Mouse (Mus musculus): Measurements from ENCODE around the gene 1700029H14Rik. TPM values are rescaled to one million over a fixed set of nuclear protein-coding genes. Genes with fewer than 3 reads are reported as not detected.

1700029H14Rik gene
- polyA plus RNA-seq, 1 experiment = not detected

DNA sequence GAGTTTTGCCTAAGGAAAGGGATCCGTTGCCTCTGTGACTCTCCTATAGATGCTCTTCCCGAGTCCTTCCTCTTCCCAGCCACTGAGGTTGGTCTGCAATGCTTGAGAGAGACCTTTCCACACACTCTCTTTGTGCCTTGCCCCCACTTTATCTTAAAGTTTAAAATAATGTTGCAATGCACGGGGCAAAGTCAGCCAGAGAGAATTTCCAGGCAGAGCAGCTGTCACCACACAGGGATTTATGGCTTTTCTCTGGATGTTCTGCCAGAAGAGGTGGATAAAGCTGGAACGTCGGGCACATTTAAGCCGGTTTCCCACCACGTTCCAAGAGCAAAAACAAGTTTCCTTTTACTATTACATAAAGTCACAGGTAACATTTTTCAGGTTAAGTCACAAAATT is 40.9 kb downstream of the 1700029H14Rik start:
- TF ChIP-seq GATA1 (IDR thresholded peaks at IDR 0.05; ENCODE audit: low read length) = no peak

DNA sequence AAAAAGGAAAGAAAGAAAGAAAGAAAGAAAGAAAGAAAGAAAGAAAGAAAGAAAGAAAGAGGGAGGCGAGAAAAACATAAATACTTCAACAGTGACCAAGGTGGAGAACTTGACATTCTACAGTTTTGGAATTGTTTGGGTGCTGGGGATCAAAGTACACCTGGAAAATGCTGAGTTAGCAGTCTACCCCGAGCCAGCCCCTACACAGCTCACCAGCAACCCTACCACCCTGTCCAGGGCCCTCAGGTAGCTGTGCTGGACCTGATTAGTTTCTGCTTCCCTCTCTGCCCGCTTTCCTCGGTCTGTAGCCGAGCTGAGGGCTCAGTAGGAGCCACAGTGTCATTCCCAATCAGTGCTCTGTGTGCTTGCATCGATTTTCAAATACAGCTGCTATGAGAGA is 41.9 kb downstream of the 1700029H14Rik start:
- no peak for TF ChIP-seq GATA1 (IDR thresholded peaks at IDR 0.05; ENCODE audit: low read length)

DNA sequence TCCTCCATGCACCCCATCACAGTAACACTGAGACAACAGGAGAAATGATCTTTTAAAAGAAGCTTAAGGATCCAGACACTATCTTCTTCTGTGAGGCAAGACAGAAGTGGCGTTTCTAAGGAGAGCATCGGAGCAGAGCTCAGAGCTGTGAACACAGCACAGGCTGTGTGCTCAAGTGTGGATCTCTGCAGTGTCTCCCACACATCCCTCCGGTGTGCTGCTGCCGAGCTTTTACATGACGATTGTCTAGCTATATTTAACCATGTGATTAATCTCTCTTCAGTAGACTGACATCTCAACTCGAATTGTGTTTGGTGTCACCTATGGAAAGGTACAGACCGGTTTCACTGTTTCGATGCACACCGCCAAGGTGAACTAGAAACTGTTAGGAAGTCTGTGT is 42.8 kb downstream of the 1700029H14Rik start:
- TF ChIP-seq GATA1 (IDR thresholded peaks at IDR 0.05; ENCODE audit: low read length) = no peak

DNA sequence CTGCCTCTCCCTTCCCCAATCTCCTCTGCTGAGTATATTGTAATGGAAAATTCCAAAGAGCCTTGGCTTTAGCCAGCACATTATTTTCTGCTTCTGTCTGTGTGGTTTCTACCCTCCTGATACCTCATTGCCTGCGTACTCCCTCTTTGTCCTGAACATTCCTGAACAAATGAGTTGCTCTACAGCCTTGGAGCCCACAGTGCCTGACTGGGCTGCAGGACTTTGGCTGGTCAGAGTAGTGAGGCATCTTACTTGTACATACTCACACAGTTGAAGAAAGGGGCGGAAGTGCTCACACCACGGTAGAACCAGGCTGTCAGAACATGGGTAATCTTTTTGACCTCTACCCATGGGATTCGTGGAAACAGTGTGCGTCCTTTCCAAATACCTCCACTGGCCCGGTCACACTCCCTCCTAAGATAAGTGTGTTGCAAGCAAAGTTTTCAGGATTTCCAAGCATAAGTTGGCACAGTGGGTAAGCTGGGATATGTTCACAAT is 44.9 kb downstream of the 1700029H14Rik start:
- TF ChIP-seq GATA1 (IDR thresholded peaks at IDR 0.05; ENCODE audit: low read length) = no peak

DNA sequence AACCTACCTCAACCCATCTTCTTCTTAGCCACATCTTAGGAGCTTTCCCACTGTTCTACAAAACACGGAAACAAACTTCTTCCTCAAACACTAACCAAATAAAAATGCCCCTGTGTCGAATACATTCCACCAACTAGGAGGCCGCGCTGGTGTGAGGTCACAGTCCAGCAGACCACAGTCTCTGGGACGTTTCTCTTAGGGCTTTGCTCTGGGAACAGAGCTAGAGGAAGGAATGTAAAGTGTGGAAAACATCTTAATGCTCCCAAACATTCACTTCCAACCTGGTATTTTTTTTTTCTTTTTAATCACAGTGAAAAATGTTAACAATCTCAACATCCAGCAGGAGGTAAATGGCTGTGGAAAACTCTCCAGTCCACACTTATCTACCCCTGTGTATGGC is 45.5 kb downstream of the 1700029H14Rik start:
- TF ChIP-seq GATA1 (IDR thresholded peaks at IDR 0.05; ENCODE audit: low read length) = no peak

DNA sequence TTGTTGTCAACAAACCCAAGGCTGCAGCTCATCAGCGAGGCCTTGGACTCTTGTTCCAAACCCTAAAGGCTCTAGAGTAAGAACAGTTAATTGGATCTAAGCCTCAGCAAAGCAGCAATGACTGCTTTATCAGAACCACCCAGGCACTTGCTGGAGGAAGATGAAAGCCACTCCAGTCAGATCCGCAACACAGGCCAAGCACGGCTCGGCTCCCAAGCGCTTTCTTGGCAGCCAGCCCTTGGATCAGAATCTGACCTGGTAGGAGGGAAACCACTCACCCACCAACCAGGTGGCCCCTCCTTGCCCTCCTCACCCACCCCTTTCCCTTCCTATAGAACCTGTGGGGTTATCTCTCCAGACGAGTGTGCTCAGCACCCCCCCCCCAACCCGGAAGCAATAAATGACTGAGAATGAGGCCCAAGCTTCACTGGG is 46.2 kb downstream of the 1700029H14Rik start:
- TF ChIP-seq GATA1 (IDR thresholded peaks at IDR 0.05; ENCODE audit: low read length) = no peak

DNA sequence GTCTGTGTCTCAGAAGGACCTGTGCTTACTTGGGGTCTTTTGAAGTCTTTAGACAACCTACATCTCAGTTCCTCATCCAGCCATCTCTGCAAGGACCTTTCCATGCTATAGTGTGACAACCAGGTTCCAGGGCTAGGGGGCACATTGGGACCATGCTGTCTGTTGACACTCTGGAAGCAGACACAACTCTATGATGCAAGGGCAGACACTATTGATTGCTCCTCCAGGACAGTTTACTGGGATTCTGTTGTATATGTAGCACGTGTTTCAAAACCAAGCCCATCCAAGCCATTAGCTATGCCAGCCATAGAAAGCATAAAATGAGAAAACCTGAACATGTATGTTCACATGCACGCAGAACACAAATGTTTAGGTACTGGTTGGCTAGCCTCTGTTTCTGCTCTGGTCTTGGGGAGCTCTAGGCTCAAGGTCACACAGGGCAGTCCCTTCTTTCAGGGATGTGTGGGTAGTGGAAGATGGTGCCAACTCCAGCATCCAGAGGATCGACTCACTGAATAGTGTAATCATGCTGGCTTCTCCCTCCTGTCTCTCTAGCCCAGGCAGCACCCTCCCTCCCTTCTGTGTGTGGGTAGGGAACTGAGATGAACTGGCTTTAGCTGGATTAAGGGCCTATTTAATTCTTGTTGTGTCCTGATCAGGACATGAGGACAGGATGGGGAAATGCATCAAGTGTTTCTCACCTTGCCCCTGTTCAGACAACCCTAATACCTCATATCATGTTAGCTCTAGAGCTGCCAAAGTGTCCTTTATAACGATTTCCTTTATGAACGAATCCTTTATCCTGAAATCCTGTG is 48.5 kb downstream of the 1700029H14Rik start:
- no peak for TF ChIP-seq GATA1 (IDR thresholded peaks at IDR 0.05; ENCODE audit: low read length)

DNA sequence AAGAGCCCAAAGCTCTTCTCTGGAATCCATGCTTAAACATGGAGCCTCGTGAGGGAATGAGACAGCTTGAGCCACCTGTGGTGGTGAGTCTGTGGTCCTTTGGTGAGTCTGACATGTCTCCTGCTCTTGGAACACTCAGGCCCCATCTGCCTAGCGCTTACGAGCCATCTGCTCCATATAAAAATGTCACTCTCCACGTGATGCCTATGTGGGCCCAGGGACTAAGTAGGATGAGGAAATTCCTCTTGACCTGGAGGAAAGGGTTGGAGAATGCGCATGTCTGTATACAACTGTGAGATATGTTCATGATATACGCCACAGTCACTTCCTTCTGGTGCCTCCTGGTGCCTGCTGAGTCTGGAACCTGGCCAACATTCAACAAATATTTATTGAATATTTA is 49.6 kb downstream of the 1700029H14Rik start:
- no peak for TF ChIP-seq GATA1 (IDR thresholded peaks at IDR 0.05; ENCODE audit: low read length)

DNA sequence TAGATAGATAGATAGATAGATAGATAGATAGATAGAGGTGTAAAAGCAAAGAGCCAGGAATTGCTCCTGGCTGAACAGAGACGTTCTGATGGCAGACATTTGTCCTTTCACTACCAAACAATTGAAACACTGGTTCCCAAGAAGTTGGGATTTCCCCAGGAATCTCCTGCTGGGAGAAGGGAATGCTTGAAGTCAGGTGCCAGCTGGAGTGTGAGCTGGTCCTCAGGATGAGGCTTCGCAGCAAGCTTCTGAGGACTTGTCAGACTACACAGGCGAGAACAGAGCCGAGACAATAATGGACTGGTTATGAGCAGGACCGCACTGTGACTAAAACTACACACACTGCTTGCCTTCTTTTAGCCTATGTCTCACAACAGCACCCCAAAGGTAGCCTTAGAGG is 50.2 kb downstream of the 1700029H14Rik start:
- no peak for TF ChIP-seq GATA1 (IDR thresholded peaks at IDR 0.05; ENCODE audit: low read length)

DNA sequence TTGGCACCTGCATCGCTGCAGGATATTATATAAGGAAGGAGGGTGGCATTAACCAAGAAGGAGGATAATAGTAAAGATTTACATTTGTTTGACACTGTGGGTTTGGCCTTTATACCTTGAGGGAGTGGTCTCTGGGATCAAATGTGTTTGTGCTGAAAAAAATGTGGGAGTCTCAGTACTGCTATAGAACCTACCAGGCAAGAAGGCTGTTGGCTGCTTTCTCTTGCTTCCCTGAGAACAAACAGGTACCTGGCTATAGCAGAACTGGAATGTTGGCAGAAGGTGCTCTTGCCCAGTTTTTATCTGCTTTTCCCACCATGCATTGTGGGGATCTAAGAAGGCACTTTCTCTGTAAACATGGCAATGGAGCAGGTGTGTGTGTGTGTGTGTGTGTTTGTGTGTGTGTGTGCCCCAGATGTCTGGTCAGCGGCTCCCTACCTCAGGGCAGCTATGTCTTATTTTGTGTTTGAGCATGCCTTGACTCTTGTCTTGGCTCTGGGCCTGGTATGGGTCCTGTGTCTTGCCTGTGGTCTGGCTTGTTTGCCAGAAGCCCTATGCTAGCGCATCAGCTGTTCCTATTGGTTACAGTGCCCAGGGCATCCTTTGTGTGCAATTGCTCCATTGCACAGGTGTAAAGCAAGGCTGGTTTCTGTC is 54.9 kb downstream of the 1700029H14Rik start:
- no peak for TF ChIP-seq GATA1 (IDR thresholded peaks at IDR 0.05; ENCODE audit: low read length)

DNA sequence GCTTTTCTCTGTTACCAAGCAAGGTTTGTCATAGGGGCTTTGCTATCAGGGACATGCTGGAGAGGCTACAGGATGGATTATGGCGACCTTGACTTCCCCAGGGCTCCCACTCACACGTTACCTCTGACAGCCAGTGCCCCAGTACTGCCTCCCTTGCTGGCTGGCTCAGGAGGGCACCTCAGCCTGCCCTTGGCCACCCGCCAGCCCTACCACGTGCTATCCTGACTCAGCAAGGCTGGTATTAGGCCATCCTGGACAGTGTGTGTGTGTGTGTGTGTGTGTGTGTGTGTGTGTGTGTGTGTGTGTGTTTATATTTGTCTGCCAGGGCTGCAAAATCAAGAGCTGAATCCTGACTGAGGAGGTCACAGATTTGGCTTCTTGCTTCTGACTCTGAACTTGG is 55.4 kb downstream of the 1700029H14Rik start:
- no peak for TF ChIP-seq GATA1 (IDR thresholded peaks at IDR 0.05; ENCODE audit: low read length)

DNA sequence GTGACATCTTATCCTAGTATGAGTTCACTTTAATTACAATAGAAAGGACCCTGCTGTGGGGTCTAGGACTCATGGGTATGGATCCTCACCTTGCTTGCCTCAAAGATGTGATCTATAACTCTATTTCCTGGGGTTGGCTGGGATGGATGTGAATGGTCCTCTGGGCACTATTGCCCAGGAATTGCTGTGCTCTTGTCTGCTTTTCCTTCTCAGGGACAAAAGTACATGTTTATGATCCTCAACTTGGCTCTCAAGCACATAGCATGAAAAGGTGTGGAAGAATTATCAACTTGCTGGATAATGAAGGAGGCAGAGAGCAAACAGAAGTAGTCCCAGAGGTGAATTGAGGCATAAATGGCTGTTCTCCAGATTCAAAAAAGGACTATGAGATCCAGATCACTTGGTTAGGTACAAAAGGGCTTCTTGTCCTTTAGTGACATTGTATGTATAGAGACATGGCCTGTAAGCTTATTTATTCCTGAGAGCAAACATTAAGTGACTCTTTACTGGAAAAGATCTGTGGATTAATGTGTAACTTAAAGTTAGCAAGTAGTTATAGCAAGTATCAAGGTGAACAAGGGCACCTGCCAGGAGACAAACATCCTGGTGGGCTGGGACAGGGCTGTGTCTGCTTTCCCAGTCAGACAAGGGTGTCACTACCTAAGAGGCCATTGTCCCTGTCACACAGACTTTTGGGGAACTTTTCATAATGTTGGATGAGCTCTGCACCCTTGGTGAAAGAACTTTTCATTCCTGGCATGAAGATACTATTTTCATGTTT is 57.2 kb downstream of the 1700029H14Rik start:
- TF ChIP-seq GATA1 (IDR thresholded peaks at IDR 0.05; ENCODE audit: low read length) = no peak

DNA sequence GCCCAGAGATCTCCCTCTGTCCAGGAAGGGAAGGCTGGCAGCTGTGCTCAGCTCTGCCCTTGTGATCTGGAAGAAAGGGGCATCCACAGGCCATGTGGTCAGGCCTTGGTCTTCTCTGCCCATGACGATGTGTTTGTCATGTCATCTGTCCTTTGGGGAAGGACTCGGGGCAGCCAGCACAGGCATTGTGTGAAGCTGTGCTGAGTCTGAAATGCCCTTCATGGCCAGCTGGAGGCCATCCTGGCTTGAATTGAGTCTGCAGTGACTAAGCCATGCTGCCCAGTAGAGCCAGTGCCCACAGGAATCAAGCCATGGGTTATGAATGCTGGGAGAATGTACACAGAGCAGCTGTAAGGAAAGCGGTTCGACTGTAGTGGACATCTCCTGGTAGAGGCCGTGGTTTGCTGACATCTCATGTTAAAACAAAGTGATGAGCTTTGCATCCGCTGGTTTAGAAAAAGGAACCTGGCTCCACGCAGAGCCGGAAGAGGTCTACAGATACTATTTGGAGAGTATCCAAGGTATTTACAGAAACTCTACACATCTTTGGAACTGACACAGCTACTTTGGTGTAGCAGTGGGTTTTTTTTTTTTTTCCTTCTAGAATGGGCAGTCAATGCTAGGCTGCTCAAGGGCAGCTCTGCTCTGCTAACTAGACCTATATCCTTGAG is 58.2 kb downstream of the 1700029H14Rik start:
- TF ChIP-seq GATA1 (IDR thresholded peaks at IDR 0.05; ENCODE audit: low read length) = no peak

DNA sequence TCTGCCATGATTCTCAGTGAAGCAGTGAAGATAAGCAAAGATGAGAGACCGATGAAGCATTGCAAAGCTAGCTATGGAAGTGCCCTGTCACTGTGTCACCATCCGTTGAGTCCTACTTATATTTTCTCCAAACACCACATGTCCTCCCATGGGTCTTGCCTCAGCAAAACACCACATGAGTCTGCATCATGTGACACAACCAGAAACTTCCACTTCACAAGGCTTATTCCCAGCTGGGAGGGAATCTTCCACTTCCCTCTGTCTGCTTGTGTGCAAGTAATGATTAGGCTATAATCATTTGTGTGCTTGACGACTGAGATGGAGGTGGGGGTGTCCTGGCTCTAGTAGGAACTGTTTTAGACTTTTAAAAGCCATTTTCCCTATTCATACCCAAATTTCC is 61.0 kb downstream of the 1700029H14Rik start:
- no peak for TF ChIP-seq GATA1 (IDR thresholded peaks at IDR 0.05; ENCODE audit: low read length)

Other genes with a start within 250 kb of the 1700029H14Rik start
- 30.3 and 62.9 TPM in 2 replicates for gene Tfdp1, start 223.7 kb downstream of the 1700029H14Rik start, polyA plus RNA-seq (2012)
- gene Atp4b, start 165.6 kb downstream of the 1700029H14Rik start, polyA plus RNA-seq (2012) = not detected in 2 replicates
- gene Grk1, start 157.4 kb downstream of the 1700029H14Rik start, polyA plus RNA-seq (2012) = not detected in 2 replicates
- not detected in 2 replicates for gene Tmem255b, start 127.3 kb downstream of the 1700029H14Rik start, polyA plus RNA-seq (2012)
- not detected in 2 replicates for gene Gas6, start 68.0 kb downstream of the 1700029H14Rik start, polyA plus RNA-seq (2012)
- gene Rasa3, start 115.1 kb upstream of the 1700029H14Rik start, polyA plus RNA-seq (2012) = 0.02 TPM in 1 of 2 replicates, not detected in the other
- gene Cfap97d2, start 143.4 kb upstream of the 1700029H14Rik start, polyA plus RNA-seq (2012) = not detected in 2 replicates
- gene Cdc16, start 195.2 kb upstream of the 1700029H14Rik start, polyA plus RNA-seq (2012) = 16.3 and 20.7 TPM in 2 replicates
- gene Upf3a, start 223.2 kb upstream of the 1700029H14Rik start, polyA plus RNA-seq (2012) = 45.4 and 54.3 TPM in 2 replicates

All from G1E-ER4 (cell line).